In the genomic region with DNA sequence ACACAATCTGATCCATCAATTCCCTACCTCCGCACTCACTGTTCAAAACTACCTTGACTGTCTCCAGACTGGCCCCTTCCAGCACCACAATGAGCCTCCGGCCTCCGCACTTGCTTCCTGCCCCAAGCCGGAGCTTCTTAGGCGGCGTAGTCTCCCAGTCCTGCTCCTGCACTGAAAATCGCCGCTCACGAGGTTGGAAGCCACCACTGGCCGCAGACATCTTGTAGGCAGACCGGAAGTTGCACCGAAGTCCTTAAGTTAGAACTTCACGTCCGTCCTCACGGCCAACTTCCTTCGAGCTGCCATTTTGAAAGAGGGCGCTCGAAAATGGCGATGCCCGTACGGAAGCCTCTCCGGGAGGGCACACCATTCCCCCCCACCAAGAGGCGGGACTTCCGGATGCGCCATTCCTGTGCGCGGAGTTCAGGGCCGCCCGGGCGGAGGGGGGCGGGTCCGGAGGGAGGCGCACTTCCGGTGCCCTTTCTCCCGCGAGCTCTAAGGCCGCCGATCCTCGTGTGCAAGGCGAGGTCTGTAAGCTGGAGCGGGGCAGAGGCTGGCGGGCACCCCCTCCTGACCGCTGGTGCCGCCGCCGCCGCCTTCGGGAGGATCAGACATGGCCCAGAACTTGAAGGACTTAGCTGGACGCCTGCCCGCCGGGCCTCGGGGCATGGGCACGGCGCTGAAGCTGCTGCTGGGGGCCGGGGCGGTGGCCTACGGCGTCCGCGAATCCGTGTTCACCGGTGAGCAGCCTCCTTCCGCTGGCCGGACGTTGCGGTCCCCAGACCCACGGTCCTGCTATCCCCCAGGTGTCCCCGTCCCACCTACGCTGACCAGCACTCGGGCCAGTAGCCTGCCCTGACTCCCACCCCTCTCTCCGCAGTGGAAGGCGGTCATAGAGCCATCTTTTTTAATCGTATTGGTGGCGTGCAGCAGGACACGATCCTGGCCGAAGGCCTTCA, we compare ENCODE assay signal across 1 mouse cellular context.
TF ChIP-seq lines count a peak whose summit lies in the region.

TSS of gene Emg1 (minus strand) at position 355 of the 959 bp plus-strand sequence.
TSS of gene Phb2 (plus strand) at position 513 of the 959 bp plus-strand sequence.

TF ChIP-seq in MEL, 35 proteins besides CTCF, POLR2A, EP300 and RAD21 (continued from another document):
- TF ChIP-seq MAFK (IDR thresholded peaks at IDR 0.05; ENCODE audit: borderline replicate concordance, low read depth, low read length) (no peak), E2F4 (IDR thresholded peaks at IDR 0.05; ENCODE audit: borderline replicate concordance, low read depth, low read length) (no peak), CHD1 (IDR thresholded peaks at IDR 0.05; ENCODE audit: low read depth, low read length) (peak; percentile 52; the same call in 1 of the 2 replicates), POLR2AphosphoS5 (IDR thresholded peaks at IDR 0.05; ENCODE audit: borderline replicate concordance, low read depth, low read length) (no peak), JUND (IDR thresholded peaks at IDR 0.05; ENCODE audit: low read depth, low read length) (no peak), RCOR1 (IDR thresholded peaks at IDR 0.05; ENCODE audit: low read depth, low read length) (peak; percentile 67; the same call in 1 of the 2 replicates), GATA1 (IDR thresholded peaks at IDR 0.05; ENCODE audit: low read depth, low read length) (no peak), GABPA (IDR thresholded peaks at IDR 0.05; ENCODE audit: low read depth, low read length) (no peak), SMC3 (IDR thresholded peaks at IDR 0.05; ENCODE audit: low read depth, low read length) (no peak), ELF1 (IDR thresholded peaks at IDR 0.05; ENCODE audit: low read depth, low read length) (peak; percentile 92), MAX (IDR thresholded peaks at IDR 0.05; ENCODE audit: low read length) (peak; percentile 77), NRF1 (IDR thresholded peaks at IDR 0.05; ENCODE audit: insufficient read depth, low read depth, low read length, poor library complexity, severe bottlenecking) (peak; percentile 65), HCFC1 (IDR thresholded peaks at IDR 0.05; ENCODE audit: low read depth, low read length) (peak; percentile 97), TCF12 (IDR thresholded peaks at IDR 0.05; ENCODE audit: low read depth, low read length) (peak; percentile 73), TAL1 (IDR thresholded peaks at IDR 0.05; ENCODE audit: low read length) (no peak), MYC (IDR thresholded peaks at IDR 0.05; ENCODE audit: low read depth, low read length) (peak; percentile 68; the same call in 1 of the 2 replicates), ZMIZ1 (IDR thresholded peaks at IDR 0.05; ENCODE audit: low read depth, low read length) (peak; percentile 71), SIN3A (IDR thresholded peaks at IDR 0.05; ENCODE audit: low read length) (peak; percentile 96), MEF2A (IDR thresholded peaks at IDR 0.05; ENCODE audit: extremely low read depth, insufficient replicate concordance, low read depth, low read length, poor library complexity, severe bottlenecking) (no peak), KAT2A (conservative IDR thresholded peaks at IDR 0.05; ENCODE audit: low read depth, low read length) (peak; percentile 92), CHD2 (IDR thresholded peaks at IDR 0.05; ENCODE audit: low read length) (peak; percentile 36; the same call in 1 of the 2 replicates), MAZ (IDR thresholded peaks at IDR 0.05; ENCODE audit: low read depth, low read length) (peak; percentile 99), MYB (IDR thresholded peaks at IDR 0.05; ENCODE audit: low read depth, low read length) (no peak), ZC3H11A (IDR thresholded peaks at IDR 0.05; ENCODE audit: low read depth, low read length) (peak; percentile 46)
